Mouse (Mus musculus): ENCODE data around the gene Limd2.
A peak's percentile ranks its signal among the peaks of the same experiment; 100 is the strongest.

Gene Limd2

DNA sequence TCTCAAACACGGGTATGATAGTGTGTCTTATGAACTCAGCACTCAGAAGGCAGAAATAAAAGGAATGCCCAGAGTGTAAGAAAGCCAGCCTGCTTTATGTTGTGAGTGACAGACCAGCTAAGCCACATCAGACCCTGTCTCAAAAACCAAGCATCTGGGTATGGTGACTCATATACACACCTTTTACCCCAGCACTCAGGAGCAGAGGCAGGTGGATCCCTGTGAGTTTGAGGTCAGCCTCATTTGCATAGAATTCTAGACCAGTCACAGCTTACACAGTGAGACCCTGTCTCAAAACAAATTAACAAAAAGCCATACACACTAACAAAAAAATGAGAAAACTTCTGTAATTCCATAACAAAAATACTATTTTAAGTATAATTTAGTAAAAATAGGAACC is 34.8 kb downstream of the Limd2 start:
- DNase-seq (ENCODE audit: low spot score in 2 of 2) = no peak

DNA sequence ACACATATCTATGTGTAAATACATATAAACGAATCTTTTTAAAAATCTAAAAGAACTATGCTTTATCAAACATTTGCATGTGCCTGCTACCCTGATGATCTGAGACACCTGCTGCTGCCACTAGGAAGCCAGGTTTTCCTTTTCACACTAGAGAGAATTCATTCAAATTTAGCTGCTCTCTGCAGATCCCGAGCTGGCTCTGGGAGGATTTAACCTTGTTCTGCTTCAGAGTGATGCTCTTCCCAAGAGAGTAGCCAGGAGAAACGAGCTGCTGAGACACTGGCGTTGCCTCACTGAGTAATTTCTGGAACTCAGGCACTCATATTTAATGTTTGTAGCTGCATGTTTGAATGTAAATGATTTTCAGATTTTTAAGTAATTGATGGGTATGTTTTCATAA is 35.9 kb downstream of the Limd2 start:
- DNase-seq (ENCODE audit: low spot score in 2 of 2) = no peak

GRCm38 (mm10) chr11:106122736-106123135 is 37.9 kb downstream of the Limd2 start:
- peak; percentile 17 to 29 for DNase-seq (ENCODE audit: low spot score in 2 of 2)

DNA sequence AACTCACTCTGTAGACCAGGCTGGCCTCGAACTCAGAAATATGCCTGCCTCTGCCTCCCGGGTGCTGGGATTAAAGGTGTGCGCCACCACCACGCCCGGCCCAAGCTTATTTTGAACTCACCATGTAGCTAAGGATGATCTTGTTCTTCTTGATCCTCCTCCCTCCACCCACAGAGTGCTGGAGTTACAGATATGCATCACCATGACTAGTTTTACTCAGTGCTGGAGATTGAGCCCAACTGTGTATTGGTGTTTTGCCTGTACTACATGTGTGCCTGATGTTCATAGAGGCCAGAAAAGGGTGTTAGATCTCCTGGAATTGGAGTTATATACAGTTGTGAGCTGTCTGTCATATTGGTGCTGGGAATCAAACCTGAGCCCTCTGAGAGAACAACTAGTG is 38.4 kb downstream of the Limd2 start:
- no peak for DNase-seq (ENCODE audit: low spot score in 2 of 2)

DNA sequence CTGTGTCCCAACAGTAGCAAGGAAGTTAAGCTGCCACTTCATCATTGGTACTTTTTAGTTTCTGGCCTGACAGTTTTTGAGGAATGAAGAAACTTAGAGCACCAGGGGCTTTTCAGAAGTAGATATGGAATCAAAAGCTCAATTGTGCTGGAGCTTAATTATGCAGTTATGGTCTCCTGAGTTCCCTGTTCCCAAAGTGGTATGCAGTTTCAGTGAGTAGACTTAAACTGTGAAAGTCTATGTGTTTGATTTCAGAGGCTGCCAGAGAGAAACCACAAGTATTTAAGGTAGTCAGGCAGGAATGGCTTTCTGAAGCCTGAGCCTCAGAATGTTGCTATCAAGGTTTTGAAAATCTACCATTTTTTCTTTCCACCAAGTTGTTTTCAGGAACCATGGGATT is 49.0 kb downstream of the Limd2 start:
- DNase-seq (ENCODE audit: low spot score in 2 of 2) = no peak

Data from thymus, postnatal 10 days (tissue).